Mouse (Mus musculus) liver, adult 2 months (tissue): ENCODE data around the gene Gm12355. TPM values are rescaled to one million over a fixed set of nuclear protein-coding genes. Genes with fewer than 3 reads are reported as not detected.
"Not testable (repeated sequence)": the region's sequence is repeated elsewhere in the genome, so short reads cannot be mapped to it uniquely, and the experiment has no call there.

Source experiments
- DNase-seq: peaks from one replicate; pipeline ENCODE4 v3.0.0-alpha.2; 2011; ENCODE audit warnings: low read depth, low spot score; ENCODE audit errors: extremely low read depth
- H3K27ac ChIP-seq: fragments of 200-500 bp; replicated peaks from 2 replicates; pipeline ENCODE4 v1.5.1; 2012; ENCODE audit warnings: low read depth, mild to moderate bottlenecking, control low read depth, inconsistent platforms, low read length; ENCODE audit not compliant: insufficient read depth
- H3K27me3 ChIP-seq: fragments of 200-500 bp; 2 replicates; pipeline ENCODE4 v1.6.1; 2012; ENCODE audit warnings: mild to moderate bottlenecking, moderate library complexity, low read length, inconsistent platforms; ENCODE audit not compliant: control insufficient read depth, insufficient read depth
- H3K36me3 ChIP-seq: fragments of 200-500 bp; 2 replicates; pipeline ENCODE4 v1.6.1; 2012; ENCODE audit warnings: low read length, inconsistent platforms; ENCODE audit not compliant: control insufficient read depth, insufficient read depth
- H3K4me1 ChIP-seq: fragments of 200-500 bp; 2 replicates; pipeline ENCODE4 v1.6.1; 2011; ENCODE audit warnings: low read length; ENCODE audit not compliant: control insufficient read depth, insufficient read depth
- H3K4me3 ChIP-seq: fragments of 200-500 bp; 2 replicates; pipeline ENCODE4 v1.5.1; 2011; ENCODE audit warnings: low read depth, mild to moderate bottlenecking, control low read depth, low read length, moderate library complexity; ENCODE audit not compliant: insufficient read depth
- H3K79me2 ChIP-seq: fragments of 200-500 bp; 2 replicates; pipeline ENCODE4 v1.6.1; 2012; ENCODE audit warnings: inconsistent platforms, mild to moderate bottlenecking, low read length, moderate library complexity; ENCODE audit not compliant: control insufficient read depth, insufficient read depth
- H3K9ac ChIP-seq: fragments of 200-500 bp; 2 replicates; pipeline ENCODE4 v1.6.1; 2012; ENCODE audit warnings: low read depth, mild to moderate bottlenecking, control low read depth, inconsistent platforms, low read length
- CTCF ChIP-seq: fragments of 200-500 bp; IDR thresholded peaks from 2 replicates; pipeline ENCODE4 v1.5.1; 2011; ENCODE audit warnings: low read depth, low read length, control low read depth
- POLR2A ChIP-seq: fragments of 200-500 bp; IDR thresholded peaks from 2 replicates; pipeline ENCODE4 v1.6.1; 2011; ENCODE audit warnings: low read length, control low read depth; ENCODE audit not compliant: insufficient read depth; ENCODE audit errors: extremely low read depth
- WGBS: fragments of 180-500 bp; shearing (Covaris S2); methylation state at CpG from one replicate; pipeline ENCODE4 v1.1.7; 2018; 5-methylcytosine and 5-hydroxymethylcytosine counted together
- polyA plus RNA-seq: library from polyadenylated mRNA; depleted of rRNA; stranded (reverse); fragments of >200 nt; gene quantifications from 2 replicates; pipeline ENCODE4 v1.2.3, GENCODE M21; 2012
- total RNA-seq: library from RNA; depleted of rRNA; stranded (reverse); fragments of >200 nt; gene quantifications from 2 replicates; pipeline ENCODE4 v1.2.3, GENCODE M21; 2014

Gene Gm12355
- total and polyA plus RNA-seq, 2 experiments, result not detected

GRCm38 (mm10) chr11:98664091-98664490, 38.6 kb upstream of the Gm12355 start, which contains the start of gene Gsdma:
Gsdma (plus strand) TSS chr11:98664351.
- no peaks in the 10 kb centered on the region for H3K27me3 ChIP-seq
- no peak within 1 kb of the TSS for H3K9ac ChIP-seq
- H3K27ac ChIP-seq, result no peak within 1 kb of the TSS
- H3K36me3 ChIP-seq, result no peaks in the 10 kb centered on the region
- no peak for DNase-seq
- H3K4me3 ChIP-seq, result no peak within 1 kb of the TSS
- WGBS, result 50% methylated on average over 4 of the region's 4 CpGs
- no peak for TF ChIP-seq CTCF
- TF ChIP-seq POLR2A, result no peak
- H3K4me1 ChIP-seq, result no peaks in the 10 kb centered on the region
- H3K79me2 ChIP-seq, result no peaks in the 10 kb centered on the region

DNA sequence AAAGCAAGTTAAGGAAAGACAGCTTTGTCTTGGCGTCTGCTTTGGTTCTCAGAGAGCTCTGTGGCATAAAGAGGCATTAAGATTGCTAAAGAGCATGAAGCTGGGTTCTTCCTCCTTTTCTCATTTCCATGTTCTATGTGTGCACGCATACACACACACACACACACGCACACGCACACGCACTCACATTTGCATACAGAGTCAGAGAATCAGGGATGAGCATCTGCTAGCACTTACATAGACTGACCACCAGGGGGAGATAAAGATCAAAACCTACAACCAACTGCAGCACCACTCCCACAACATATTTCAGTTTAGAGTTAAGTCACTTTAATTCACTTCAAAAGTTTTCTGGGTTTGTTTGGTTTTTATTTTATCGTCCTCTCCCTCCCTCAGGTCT, 35.1 kb upstream of the Gm12355 start:
- DNase-seq, result peak; percentile 40
- no peak overlapping the region for H3K27ac ChIP-seq
- 13% methylated on average over 6 of the region's 6 CpGs for WGBS
- no peak overlapping the region for H3K4me3 ChIP-seq
- H3K27me3 ChIP-seq, result no peaks in the 10 kb centered on the region
- H3K9ac ChIP-seq, result no peak overlapping the region
- no peak for TF ChIP-seq POLR2A
- peak; percentile 42 for TF ChIP-seq CTCF
- H3K79me2 ChIP-seq, result no peaks in the 10 kb centered on the region
- H3K4me1 ChIP-seq, result no peaks in the 10 kb centered on the region
- no peaks in the 10 kb centered on the region for H3K36me3 ChIP-seq

DNA sequence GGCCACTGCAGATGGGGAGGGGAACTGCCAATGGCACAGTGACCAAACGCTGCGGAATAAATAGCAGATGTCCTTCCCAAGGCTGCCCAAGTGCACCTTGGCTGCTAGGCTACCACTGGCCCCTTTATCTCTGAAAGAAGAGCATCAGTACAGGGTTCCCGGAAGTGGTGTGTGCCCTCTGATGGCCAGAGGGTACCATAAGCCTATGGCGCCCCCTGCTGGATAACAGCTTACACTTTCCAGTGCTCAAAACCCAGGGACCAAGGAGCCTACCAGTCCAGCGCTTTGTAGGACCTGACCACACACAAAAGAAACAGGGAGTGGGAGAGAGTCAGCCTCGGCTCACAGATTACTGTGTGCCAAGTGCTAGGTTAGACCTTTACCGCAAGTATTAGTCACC, 29.6 kb upstream of the Gm12355 start:
- peak; percentile 21 for DNase-seq
- not testable (repeated sequence) for H3K36me3 ChIP-seq
- 8% methylated on average over 7 of the region's 7 CpGs for WGBS

DNA sequence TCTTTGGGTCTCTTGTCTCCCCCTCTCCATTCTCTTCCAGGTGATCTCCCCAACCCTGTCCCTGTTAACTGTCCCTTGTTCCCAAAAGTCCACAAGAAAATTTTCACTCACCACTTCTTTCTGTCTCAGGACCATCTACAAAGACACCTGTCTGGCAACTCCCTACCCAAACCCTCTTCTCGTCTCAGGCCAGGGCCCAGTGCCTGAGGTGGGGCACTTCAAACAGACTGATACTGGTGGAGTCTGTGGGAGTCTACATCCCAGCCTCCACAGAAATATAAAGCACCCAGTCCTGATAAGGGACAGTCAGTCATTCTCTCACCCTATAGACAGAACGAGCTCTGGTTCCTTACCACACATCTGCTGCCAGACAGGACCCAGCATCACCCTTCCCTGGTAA, 21.0 kb upstream of the Gm12355 start, which contains the start of gene Gsdma2:
Gene Gsdma2 (plus strand): TSS at position 301 of the 400 bp plus-strand sequence.
- WGBS, result 40% methylated on average over 2 of the region's 2 CpGs
- H3K4me3 ChIP-seq, result no peak within 1 kb of the TSS
- H3K79me2 ChIP-seq, result no peaks in the 10 kb centered on the region
- H3K4me1 ChIP-seq, result no peaks in the 10 kb centered on the region
- TF ChIP-seq CTCF (no peak), POLR2A (no peak)
- no peak within 1 kb of the TSS for H3K9ac ChIP-seq
- no peak for DNase-seq
- H3K27me3 ChIP-seq, result 0 out of 2 replicates have a peak, but pooled peaks cover 7% of the 10 kb centered on the region
- no peaks in the 10 kb centered on the region for H3K36me3 ChIP-seq
- no peak within 1 kb of the TSS for H3K27ac ChIP-seq

More for the DNA sequence above, 29.6 kb upstream of the Gm12355 start:
- H3K4me3 ChIP-seq, H3K27ac ChIP-seq, H3K4me1 ChIP-seq, H3K9ac ChIP-seq, H3K79me2 ChIP-seq, H3K27me3 ChIP-seq: not testable (repeated sequence)
- peak; percentile 72 for TF ChIP-seq CTCF

DNA sequence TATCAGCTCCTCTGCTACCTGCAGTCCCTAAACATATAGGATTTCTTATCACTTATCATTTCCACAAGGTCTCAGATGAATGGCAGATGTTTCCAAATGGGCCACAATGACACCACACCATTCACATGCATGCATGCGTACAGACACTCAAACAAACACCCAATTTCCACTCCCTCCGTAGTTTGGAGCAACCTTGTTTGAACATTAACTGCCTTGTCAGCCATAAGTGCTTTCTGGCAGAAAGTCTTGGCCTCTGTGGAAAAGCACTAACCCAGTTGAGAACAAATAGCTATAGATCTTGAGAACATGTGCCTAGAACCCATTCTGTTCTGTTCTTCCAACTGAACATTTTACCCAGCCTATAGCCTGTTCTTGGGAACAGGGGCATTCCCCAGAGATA, 20.5 kb upstream of the Gm12355 start:
- TF ChIP-seq CTCF, result no peak
- TF ChIP-seq POLR2A, result no peak
- Histone ChIP-seq H3K4me3 (no peak overlapping the region), H3K9ac (no peak overlapping the region), H3K36me3 (no peaks in the 10 kb centered on the region), H3K27me3 (0 out of 2 replicates have a peak, but pooled peaks cover 7% of the 10 kb centered on the region), H3K27ac (no peak overlapping the region), H3K4me1 (no peaks in the 10 kb centered on the region), H3K79me2 (no peaks in the 10 kb centered on the region)
- WGBS, result 47% methylated on average over 2 of the region's 2 CpGs
- no peak for DNase-seq

GRCm38 (mm10) chr11:98644757-98645156, 19.3 kb upstream of the Gm12355 start:
- DNase-seq, result no peak
- TF ChIP-seq CTCF (no peak), POLR2A (no peak)
- Histone ChIP-seq H3K4me1 (no peaks in the 10 kb centered on the region), H3K9ac (no peak overlapping the region), H3K79me2 (no peaks in the 10 kb centered on the region), H3K27ac (no peak overlapping the region), H3K4me3 (no peak overlapping the region), H3K27me3 (0 out of 2 replicates have a peak, but pooled peaks cover 7% of the 10 kb centered on the region), H3K36me3 (no peaks in the 10 kb centered on the region)
- WGBS, result 82% methylated on average over 3 of the region's 3 CpGs
